Mouse (Mus musculus): ENCODE results near the gene Rgl2. TPM values are rescaled to one million over a fixed set of nuclear protein-coding genes. Genes with fewer than 3 reads are reported as not detected.

The Rgl2 gene
- polyA plus RNA-seq, 1 experiment from 2014 or later = 27.8 TPM

- no peak overlapping the region for H3K9ac ChIP-seq (ENCODE audit: low read depth, low read length)
- no peak overlapping the region for H3K4me3 ChIP-seq (ENCODE audit: low read depth, low read length)
- H3K36me3 ChIP-seq (ENCODE audit: control insufficient read depth, insufficient read depth, low read length) = peaks cover 25% of the 10 kb centered on the region
- no peaks in the 10 kb centered on the region for H3K27me3 ChIP-seq (ENCODE audit: control insufficient read depth, insufficient read depth, low read length)
- WGBS (ENCODE audit: insufficient replicate concordance) = 82% methylated on average over 21 of the region's 21 CpGs
- no peak for ATAC-seq (replicated peaks; ENCODE audit: insufficient number of reproducible peaks, low FRiP score, low TSS enrichment)
- H3K9me3 ChIP-seq (replicated peaks; ENCODE audit: control insufficient read depth, low read length) = no peaks in the 10 kb centered on the region
- peaks cover 17% of the 10 kb centered on the region for H3K4me1 ChIP-seq (ENCODE audit: control insufficient read depth, insufficient read depth, low read length)
- no peak overlapping the region for H3K4me2 ChIP-seq
- no peak overlapping the region for H3K27ac ChIP-seq (ENCODE audit: low read depth, low read length)
These were observed 6.2 kb downstream of the Rgl2 start for GRCm38 (mm10) chr17:33935422-33936055.

DNA sequence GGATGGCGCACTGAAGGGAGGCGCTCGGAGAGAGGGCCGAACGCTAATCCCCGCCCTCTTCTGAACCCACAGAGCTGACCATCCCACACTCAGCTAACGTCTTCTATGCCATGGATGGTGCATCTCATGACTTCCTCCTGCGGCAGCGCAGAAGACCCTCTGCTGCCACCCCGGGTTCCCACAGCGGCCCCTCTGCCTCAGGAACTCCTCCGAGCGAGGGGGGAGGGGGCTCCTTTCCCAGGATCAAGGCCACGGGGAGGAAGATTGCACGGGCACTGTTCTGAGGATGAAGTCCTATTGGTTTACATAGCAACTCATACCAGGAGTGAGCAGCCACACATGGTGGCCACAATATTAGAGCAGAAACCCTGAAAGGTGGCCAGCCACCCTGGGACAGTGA, 7.7 kb downstream of the Rgl2 start:
- H3K4me3 ChIP-seq (ENCODE audit: low read depth, low read length) = no peak overlapping the region
- 78% methylated on average over 15 of the region's 15 CpGs for WGBS (ENCODE audit: insufficient replicate concordance)
- no peak overlapping the region for H3K9ac ChIP-seq (ENCODE audit: low read depth, low read length)
- H3K27me3 ChIP-seq (ENCODE audit: control insufficient read depth, insufficient read depth, low read length) = no peaks in the 10 kb centered on the region
- H3K27ac ChIP-seq (ENCODE audit: low read depth, low read length) = no peak overlapping the region
- peaks cover 25% of the 10 kb centered on the region for H3K36me3 ChIP-seq (ENCODE audit: control insufficient read depth, insufficient read depth, low read length)
- H3K9me3 ChIP-seq (replicated peaks; ENCODE audit: control insufficient read depth, low read length) = no peaks in the 10 kb centered on the region
- no peak overlapping the region for H3K4me2 ChIP-seq
- peaks cover 13% of the 10 kb centered on the region for H3K4me1 ChIP-seq (ENCODE audit: control insufficient read depth, insufficient read depth, low read length)
- no peak for ATAC-seq (replicated peaks; ENCODE audit: insufficient number of reproducible peaks, low FRiP score, low TSS enrichment)

GRCm38 (mm10) chr17:33938783-33939182, 9.4 kb downstream of the Rgl2 start:
- peaks cover 15% of the 10 kb centered on the region for H3K36me3 ChIP-seq (ENCODE audit: control insufficient read depth, insufficient read depth, low read length)
- H3K27ac ChIP-seq (ENCODE audit: low read depth, low read length) = no peak overlapping the region
- H3K4me2 ChIP-seq = peak overlapping the region; percentile 84
- 77% methylated on average over 11 of the region's 11 CpGs for WGBS (ENCODE audit: insufficient replicate concordance)
- no peaks in the 10 kb centered on the region for H3K9me3 ChIP-seq (replicated peaks; ENCODE audit: control insufficient read depth, low read length)
- H3K4me1 ChIP-seq (ENCODE audit: control insufficient read depth, insufficient read depth, low read length) = peaks cover 13% of the 10 kb centered on the region
- H3K9ac ChIP-seq (ENCODE audit: low read depth, low read length) = no peak overlapping the region
- no peak overlapping the region; the same call in 1 of the 2 replicates for H3K4me3 ChIP-seq (ENCODE audit: low read depth, low read length)
- H3K27me3 ChIP-seq (ENCODE audit: control insufficient read depth, insufficient read depth, low read length) = no peaks in the 10 kb centered on the region
- no peak for ATAC-seq (replicated peaks; ENCODE audit: insufficient number of reproducible peaks, low FRiP score, low TSS enrichment)

DNA sequence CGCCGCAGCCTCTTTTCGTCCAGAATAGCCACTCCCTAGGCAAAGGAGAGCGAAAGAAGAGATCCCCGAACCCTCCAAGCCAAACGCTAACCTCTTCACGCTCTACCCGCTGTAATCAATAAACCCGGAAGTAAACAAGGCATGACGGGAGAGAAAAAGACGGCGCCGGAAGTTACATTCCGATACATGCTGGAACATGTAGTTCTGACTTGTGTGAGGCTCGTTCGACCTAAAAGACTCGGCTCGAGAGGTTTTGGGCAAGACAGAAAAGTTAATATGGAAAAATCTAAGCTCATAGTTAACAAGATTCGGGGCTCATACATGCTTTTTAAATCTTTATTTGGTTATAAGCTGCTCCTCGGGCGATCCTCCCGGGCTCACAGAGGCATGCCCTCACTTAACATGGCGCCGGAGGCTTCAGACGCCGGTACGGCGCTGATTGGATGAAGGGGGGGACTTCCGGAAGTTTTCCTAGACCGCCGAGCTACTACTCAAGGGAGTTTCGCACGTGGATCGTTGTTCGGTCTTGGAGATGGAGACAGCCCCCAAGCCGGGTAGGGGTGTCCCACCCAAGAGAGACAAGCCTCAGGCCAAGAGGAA, 11.0 kb downstream of the Rgl2 start, which contains the start of the genes Pfdn6 and Wdr46:
Gene Pfdn6 (minus strand): TSS at position 138 of the 600 bp plus-strand sequence.
Gene Wdr46 (plus strand): TSS at position 455 of the 600 bp plus-strand sequence.
- Histone ChIP-seq H3K9ac (ENCODE audit: low read depth, low read length) (peak within 1 kb of the TSS; percentile 87), H3K4me2 (peak within 1 kb of the TSS; percentile 84), H3K27me3 (ENCODE audit: control insufficient read depth, insufficient read depth, low read length) (no peaks in the 10 kb centered on the region), H3K27ac (ENCODE audit: low read depth, low read length) (no peak within 1 kb of the TSS), H3K36me3 (ENCODE audit: control insufficient read depth, insufficient read depth, low read length) (peaks cover 17% of the 10 kb centered on the region), H3K4me1 (ENCODE audit: control insufficient read depth, insufficient read depth, low read length) (peaks cover 13% of the 10 kb centered on the region), H3K9me3 (replicated peaks; ENCODE audit: control insufficient read depth, low read length) (no peaks in the 10 kb centered on the region), H3K4me3 (ENCODE audit: low read depth, low read length) (peak within 1 kb of the TSS; percentile 88)
- under 1% methylated on average over 36 of the region's 36 CpGs for WGBS (ENCODE audit: insufficient replicate concordance)
- ATAC-seq (replicated peaks; ENCODE audit: insufficient number of reproducible peaks, low FRiP score, low TSS enrichment) = peak; percentile 77

DNA sequence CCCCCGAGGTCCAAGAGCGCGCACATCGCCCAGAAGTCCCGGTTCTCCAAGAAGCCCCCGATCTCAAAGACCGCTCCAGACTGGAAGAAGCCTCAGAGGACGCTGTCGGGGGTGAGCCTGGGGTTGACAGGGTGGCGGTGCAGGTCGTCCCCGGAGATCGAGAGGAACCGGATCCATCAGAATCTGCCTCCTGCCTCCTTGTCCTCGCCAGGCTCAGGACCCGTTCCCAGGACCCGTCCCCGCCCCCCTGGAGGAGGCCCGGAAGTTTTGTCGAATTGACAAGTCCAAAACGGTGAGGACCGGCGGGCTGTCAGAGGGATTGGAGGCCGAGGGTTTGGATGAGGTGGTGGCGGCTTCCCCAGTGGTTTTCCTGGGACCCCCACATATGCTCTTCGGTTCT, 11.6 kb downstream of the Rgl2 start:
- Histone ChIP-seq H3K9me3 (replicated peaks; ENCODE audit: control insufficient read depth, low read length) (no peaks in the 10 kb centered on the region), H3K27me3 (ENCODE audit: control insufficient read depth, insufficient read depth, low read length) (no peaks in the 10 kb centered on the region), H3K4me2 (peak overlapping the region; percentile 84), H3K36me3 (ENCODE audit: control insufficient read depth, insufficient read depth, low read length) (peaks cover 14% of the 10 kb centered on the region), H3K4me1 (ENCODE audit: control insufficient read depth, insufficient read depth, low read length) (peaks cover 13% of the 10 kb centered on the region), H3K9ac (ENCODE audit: low read depth, low read length) (peak overlapping the region; percentile 87), H3K27ac (ENCODE audit: low read depth, low read length) (no peak overlapping the region), H3K4me3 (ENCODE audit: low read depth, low read length) (peak overlapping the region; percentile 88)
- no peak for ATAC-seq (replicated peaks; ENCODE audit: insufficient number of reproducible peaks, low FRiP score, low TSS enrichment)
- 3% methylated on average over 26 of the region's 26 CpGs for WGBS (ENCODE audit: insufficient replicate concordance)

GRCm38 (mm10) chr17:33941381-33941780, 12.0 kb downstream of the Rgl2 start:
- no peak for ATAC-seq (replicated peaks; ENCODE audit: insufficient number of reproducible peaks, low FRiP score, low TSS enrichment)

DNA sequence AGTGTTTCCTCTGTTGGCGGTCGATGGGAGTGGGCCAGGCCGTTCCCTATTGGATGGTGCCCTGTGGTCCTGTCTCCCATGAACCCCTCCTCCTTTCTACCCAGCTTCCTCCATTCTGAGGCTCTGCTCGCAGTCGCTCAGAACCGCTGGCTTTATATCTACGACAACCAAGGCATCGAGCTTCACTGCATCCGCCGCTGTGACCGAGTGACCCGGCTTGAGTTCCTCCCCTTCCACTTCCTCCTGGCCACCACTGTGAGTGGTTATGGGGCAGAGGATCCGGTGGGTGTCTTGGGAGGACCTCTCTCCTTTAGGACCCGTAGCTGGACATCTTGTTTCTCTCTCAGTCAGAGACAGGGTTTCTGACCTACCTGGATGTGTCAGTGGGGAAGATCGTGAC, 14.1 kb downstream of the Rgl2 start:
- Histone ChIP-seq H3K36me3 (ENCODE audit: control insufficient read depth, insufficient read depth, low read length) (peaks cover 11% of the 10 kb centered on the region), H3K4me3 (ENCODE audit: low read depth, low read length) (no peak overlapping the region), H3K9me3 (replicated peaks; ENCODE audit: control insufficient read depth, low read length) (no peaks in the 10 kb centered on the region), H3K4me2 (no peak overlapping the region), H3K27me3 (ENCODE audit: control insufficient read depth, insufficient read depth, low read length) (no peaks in the 10 kb centered on the region), H3K9ac (ENCODE audit: low read depth, low read length) (no peak overlapping the region), H3K27ac (ENCODE audit: low read depth, low read length) (no peak overlapping the region), H3K4me1 (ENCODE audit: control insufficient read depth, insufficient read depth, low read length) (peaks cover 13% of the 10 kb centered on the region)
- WGBS (ENCODE audit: insufficient replicate concordance) = 93% methylated on average over 15 of the region's 15 CpGs
- ATAC-seq (replicated peaks; ENCODE audit: insufficient number of reproducible peaks, low FRiP score, low TSS enrichment) = no peak

More at GRCm38 (mm10) chr17:33941381-33941780, 12.0 kb downstream of the Rgl2 start:
- H3K9ac ChIP-seq (ENCODE audit: low read depth, low read length) = peak overlapping the region; percentile 87
- peaks cover 16% of the 10 kb centered on the region for H3K36me3 ChIP-seq (ENCODE audit: control insufficient read depth, insufficient read depth, low read length)
- WGBS (ENCODE audit: insufficient replicate concordance) = 48% methylated on average over 19 of the region's 19 CpGs
- peaks cover 13% of the 10 kb centered on the region for H3K4me1 ChIP-seq (ENCODE audit: control insufficient read depth, insufficient read depth, low read length)
- H3K9me3 ChIP-seq (replicated peaks; ENCODE audit: control insufficient read depth, low read length) = no peaks in the 10 kb centered on the region
- H3K27me3 ChIP-seq (ENCODE audit: control insufficient read depth, insufficient read depth, low read length) = no peaks in the 10 kb centered on the region
- H3K4me2 ChIP-seq = peak overlapping the region; percentile 84
- no peak overlapping the region for H3K27ac ChIP-seq (ENCODE audit: low read depth, low read length)
- H3K4me3 ChIP-seq (ENCODE audit: low read depth, low read length) = peak overlapping the region; percentile 88

GRCm38 (mm10) chr17:33947430-33948089, 18.2 kb downstream of the Rgl2 start:
- Histone ChIP-seq H3K36me3 (ENCODE audit: control insufficient read depth, insufficient read depth, low read length) (peaks cover 17% of the 10 kb centered on the region), H3K27ac (ENCODE audit: low read depth, low read length) (no peak overlapping the region), H3K27me3 (ENCODE audit: control insufficient read depth, insufficient read depth, low read length) (no peaks in the 10 kb centered on the region), H3K4me3 (ENCODE audit: low read depth, low read length) (no peak overlapping the region), H3K9me3 (replicated peaks; ENCODE audit: control insufficient read depth, low read length) (no peaks in the 10 kb centered on the region), H3K4me1 (ENCODE audit: control insufficient read depth, insufficient read depth, low read length) (peaks cover 18% of the 10 kb centered on the region), H3K4me2 (no peak overlapping the region), H3K9ac (ENCODE audit: low read depth, low read length) (no peak overlapping the region)
- ATAC-seq (replicated peaks; ENCODE audit: insufficient number of reproducible peaks, low FRiP score, low TSS enrichment) = no peak
- WGBS (ENCODE audit: insufficient replicate concordance) = 88% methylated on average over 10 of the region's 10 CpGs

Measured in heart, embryonic 11.5 days (tissue).